Mouse (Mus musculus) spleen, adult 2 months (tissue): ENCODE results near the gene Rab4b.

ENCODE experiments used
- CTCF ChIP-seq: fragments of 200-500 bp; IDR thresholded peaks from 2 replicates; pipeline ENCODE4 v1.5.1; 2011; ENCODE audit warnings: mild to moderate bottlenecking, inconsistent platforms; ENCODE audit not compliant: insufficient read depth, insufficient read length, insufficient replicate concordance; ENCODE audit errors: extremely low read depth
- POLR2A ChIP-seq: fragments of 200-500 bp; IDR thresholded peaks from 2 replicates; pipeline ENCODE4 v1.6.1; 2011; ENCODE audit warnings: low read depth, low read length, inconsistent platforms

DNA sequence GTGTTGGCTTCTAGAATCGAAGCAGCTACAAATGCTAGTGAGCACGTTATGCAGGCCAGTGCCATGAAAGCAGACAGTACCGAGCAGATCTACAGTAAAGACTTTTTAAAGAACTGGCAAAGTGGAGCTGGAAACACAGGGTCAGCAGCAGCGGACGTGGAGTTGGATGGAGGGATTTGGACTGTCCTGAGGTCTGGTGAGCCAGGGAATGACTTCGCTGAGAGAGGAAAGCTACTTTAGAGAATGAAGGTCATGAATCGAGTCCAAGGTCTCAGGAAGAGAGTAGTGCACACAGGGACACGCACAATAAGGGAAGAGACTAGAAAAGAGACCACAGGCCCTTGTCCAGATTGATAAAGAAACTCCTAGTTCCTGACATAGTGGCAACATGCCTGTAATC, 18.9 kb upstream of the Rab4b start:
- TF ChIP-seq CTCF (no peak), POLR2A (no peak)
